Mouse (Mus musculus) heart, postnatal 4 days (tissue): Measurements from ENCODE around the gene Ceacam15. TPM values are rescaled to one million over a fixed set of nuclear protein-coding genes. Genes with fewer than 3 reads are reported as not detected.
"Not testable (repeated sequence)": the region's sequence is repeated elsewhere in the genome, so short reads cannot be mapped to it uniquely, and the experiment has no call there.

Experiments used
- DNase-seq: peaks from one replicate; pipeline ENCODE4 v3.0.0; 2021
- total RNA-seq, 2 experiments: library from RNA; stranded (reverse); gene quantifications; 2 replicates each; pipeline ENCODE4 v1.2.3; 2021

Ceacam15 gene
- total RNA-seq, result under 1 TPM; 0.38 to 0.64 TPM

GRCm38 (mm10) chr7:16675605-16676004 is at the start of gene Ceacam15:
Gene Ceacam15, minus strand, starts transcription at chr7:16675705.
- no peak for DNase-seq

GRCm38 (mm10) chr7:16722490-16722889 is 47.0 kb upstream of the Ceacam15 start:
- DNase-seq, result not testable (repeated sequence)

GRCm38 (mm10) chr7:16721629-16722028 is 46.1 kb upstream of the Ceacam15 start, which contains the start of gene Ceacam9:
Gene Ceacam9, plus strand, starts transcription at chr7:16721929.
- DNase-seq, result no peak

- DNase-seq, result not testable (repeated sequence)
These were observed 41.1 kb upstream of the Ceacam15 start for GRCm38 (mm10) chr7:16716456-16717152.

- peak; percentile 24 for DNase-seq
These were observed 37.3 kb upstream of the Ceacam15 start for GRCm38 (mm10) chr7:16712633-16713415.

- DNase-seq, result no peak
These were observed 35.1 kb upstream of the Ceacam15 start for GRCm38 (mm10) chr7:16710604-16711003.

- DNase-seq, result no peak
These were observed 32.7 kb upstream of the Ceacam15 start for GRCm38 (mm10) chr7:16708244-16708643.

- DNase-seq, result no peak
These were observed 30.9 kb upstream of the Ceacam15 start for GRCm38 (mm10) chr7:16706385-16706784.

GRCm38 (mm10) chr7:16700583-16700982 is 25.1 kb upstream of the Ceacam15 start:
- no peak for DNase-seq

- DNase-seq, result no peak
These were observed 23.5 kb upstream of the Ceacam15 start for GRCm38 (mm10) chr7:16699042-16699441.

GRCm38 (mm10) chr7:16695025-16695424 is 19.5 kb upstream of the Ceacam15 start:
- DNase-seq, result peak; percentile 73

GRCm38 (mm10) chr7:16689196-16689595 is 13.7 kb upstream of the Ceacam15 start:
- peak; percentile 49 for DNase-seq

GRCm38 (mm10) chr7:16680194-16680593 is 4.7 kb upstream of the Ceacam15 start:
- DNase-seq, result not testable (repeated sequence)

GRCm38 (mm10) chr7:16674699-16675098 is 806 bp downstream of the Ceacam15 start:
- not testable (repeated sequence) for DNase-seq

GRCm38 (mm10) chr7:16673823-16674222 is 1.7 kb downstream of the Ceacam15 start:
- DNase-seq, result no peak

- DNase-seq, result not testable (repeated sequence)
These were observed 7.1 kb downstream of the Ceacam15 start for GRCm38 (mm10) chr7:16668331-16668930.

GRCm38 (mm10) chr7:16644260-16644659 is 31.2 kb downstream of the Ceacam15 start:
- DNase-seq, result no peak

GRCm38 (mm10) chr7:16643106-16643505 is 32.4 kb downstream of the Ceacam15 start:
- DNase-seq, result not testable (repeated sequence)

- DNase-seq, result peak; percentile 89
These were observed 36.5 kb downstream of the Ceacam15 start for GRCm38 (mm10) chr7:16639028-16639427.

- DNase-seq, result no peak
These were observed 40.4 kb downstream of the Ceacam15 start for GRCm38 (mm10) chr7:16635116-16635515.

- not testable (repeated sequence) for DNase-seq
These were observed 41.6 kb downstream of the Ceacam15 start for GRCm38 (mm10) chr7:16633913-16634312.

- no peak for DNase-seq
These were observed 43.6 kb downstream of the Ceacam15 start for GRCm38 (mm10) chr7:16631932-16632331.

GRCm38 (mm10) chr7:16631025-16631424 is 44.5 kb downstream of the Ceacam15 start:
- no peak for DNase-seq
